Mouse (Mus musculus) WW6 (cell line): ENCODE data around the gene Myo1c.

ENCODE experiments used
- DNase-seq: peaks from one replicate; pipeline ENCODE4 v3.0.0-alpha.2; 2013; ENCODE audit warnings: low read depth, low spot score

Gene Myo1c

DNA sequence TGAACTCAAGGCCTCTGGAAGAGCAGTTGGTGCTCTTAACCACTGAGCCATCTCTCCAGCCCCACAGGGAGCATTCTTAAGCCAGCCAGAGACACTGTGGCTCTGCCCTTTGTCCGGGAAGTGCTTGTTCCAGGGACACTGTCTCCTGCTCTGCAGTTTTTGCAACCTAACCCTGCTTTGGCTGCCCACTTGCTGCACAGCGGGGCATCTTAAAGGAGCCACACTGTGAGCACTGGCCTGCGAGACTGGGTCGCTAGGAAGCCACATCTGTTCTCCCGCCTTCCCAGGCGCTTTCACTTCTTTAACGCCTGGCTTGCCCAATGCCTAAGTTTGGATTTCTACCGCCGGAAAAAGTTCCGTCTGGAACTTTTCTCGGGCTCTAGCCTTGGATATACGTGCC lies 65.3 kb downstream of the Myo1c start:
- no peak for DNase-seq

DNA sequence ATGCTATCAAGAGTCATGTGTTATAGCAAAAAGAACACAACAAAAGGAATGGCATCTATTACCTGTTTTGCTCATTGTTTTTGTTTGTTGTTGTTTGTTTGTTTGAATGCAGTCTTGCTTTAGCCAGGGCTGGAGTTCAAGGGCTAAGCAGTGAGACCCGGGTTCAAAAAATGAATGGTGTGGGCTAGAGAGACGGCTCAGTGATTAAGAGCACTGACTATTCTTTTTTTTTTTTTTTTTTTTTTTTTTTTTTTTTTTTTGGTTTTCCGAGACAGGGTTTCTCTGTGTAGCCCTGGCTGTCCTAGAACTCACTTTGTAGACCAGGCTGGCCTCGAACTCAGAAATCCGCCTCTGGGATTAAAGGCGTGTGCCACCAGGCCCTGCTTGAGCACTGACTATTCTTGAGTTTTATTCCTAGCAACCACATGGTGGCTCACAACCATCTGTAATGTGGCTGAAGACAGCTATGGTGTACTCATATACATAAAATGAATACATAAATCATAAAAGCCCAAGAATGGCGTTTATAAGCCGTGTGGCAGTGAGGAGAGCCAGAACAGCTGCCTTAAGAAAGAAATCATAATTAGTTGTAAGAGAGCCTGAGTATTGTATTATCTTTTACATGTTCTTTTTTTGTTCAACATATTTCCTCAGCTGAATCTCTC lies 66.5 kb downstream of the Myo1c start:
- DNase-seq: no peak

DNA sequence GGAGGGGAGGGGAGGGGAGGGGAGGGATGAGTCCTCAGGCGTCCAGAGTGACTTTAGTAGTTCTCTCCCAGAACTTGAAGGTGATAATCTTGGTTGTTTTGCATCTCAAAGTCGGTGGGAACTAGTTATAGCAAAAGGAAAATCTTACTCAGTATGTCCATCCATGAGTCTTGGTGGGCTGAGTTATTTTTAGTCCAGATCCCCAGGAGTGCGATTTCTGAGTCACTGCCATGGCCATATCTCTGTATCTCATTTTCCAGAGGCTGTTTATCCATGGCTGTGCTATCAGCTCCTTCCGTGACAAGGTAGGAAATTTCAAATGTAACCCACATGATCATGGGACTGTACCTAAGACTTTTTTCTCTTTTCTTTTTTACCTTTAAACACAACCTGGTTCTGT lies 72.0 kb downstream of the Myo1c start:
- DNase-seq: no peak
